Mouse (Mus musculus): ENCODE data around the gene Ppp1ca.

The Ppp1ca gene

DNA sequence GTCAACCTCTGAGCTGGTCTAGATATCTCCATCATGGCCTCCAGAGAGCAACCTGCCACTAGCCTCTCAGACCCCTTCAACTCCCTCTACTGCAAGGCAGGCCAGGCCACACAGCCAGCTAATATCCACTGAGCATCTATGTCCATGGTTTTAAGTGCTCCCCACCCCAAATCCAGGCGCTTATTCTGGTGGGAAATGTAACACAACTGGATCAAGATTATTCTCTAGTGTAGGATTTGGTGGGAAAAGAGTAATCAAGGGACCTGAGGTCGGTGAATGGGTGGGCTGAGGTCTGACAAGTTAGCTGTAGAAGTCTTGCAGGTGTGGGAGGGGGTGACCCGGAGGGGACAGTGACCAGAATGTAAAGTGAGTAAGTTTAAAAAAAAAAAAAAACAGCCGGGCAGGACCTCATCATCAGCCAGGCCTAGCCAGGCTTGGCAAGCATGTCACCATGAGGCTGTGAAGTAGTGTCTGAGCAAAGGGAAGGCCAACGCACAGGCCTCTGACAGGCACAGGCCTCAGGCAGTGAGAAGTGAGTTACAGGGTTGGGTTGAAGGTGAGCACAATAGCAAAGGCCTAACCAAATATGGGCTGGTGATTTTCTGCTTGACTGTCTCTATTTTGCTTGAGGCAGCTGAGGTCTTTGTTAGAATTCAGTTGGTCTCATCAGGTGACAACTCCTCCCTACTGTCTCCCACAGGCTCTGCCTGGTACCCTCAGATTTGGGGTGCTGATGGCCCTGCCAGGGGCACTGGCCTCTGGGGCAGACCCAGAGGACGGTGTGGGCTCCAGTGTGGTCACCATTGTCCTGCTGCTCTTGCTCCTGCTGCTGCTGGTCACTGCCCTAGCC lies 36.4 kb upstream of the Ppp1ca start:
- DNase-seq: no peak

DNA sequence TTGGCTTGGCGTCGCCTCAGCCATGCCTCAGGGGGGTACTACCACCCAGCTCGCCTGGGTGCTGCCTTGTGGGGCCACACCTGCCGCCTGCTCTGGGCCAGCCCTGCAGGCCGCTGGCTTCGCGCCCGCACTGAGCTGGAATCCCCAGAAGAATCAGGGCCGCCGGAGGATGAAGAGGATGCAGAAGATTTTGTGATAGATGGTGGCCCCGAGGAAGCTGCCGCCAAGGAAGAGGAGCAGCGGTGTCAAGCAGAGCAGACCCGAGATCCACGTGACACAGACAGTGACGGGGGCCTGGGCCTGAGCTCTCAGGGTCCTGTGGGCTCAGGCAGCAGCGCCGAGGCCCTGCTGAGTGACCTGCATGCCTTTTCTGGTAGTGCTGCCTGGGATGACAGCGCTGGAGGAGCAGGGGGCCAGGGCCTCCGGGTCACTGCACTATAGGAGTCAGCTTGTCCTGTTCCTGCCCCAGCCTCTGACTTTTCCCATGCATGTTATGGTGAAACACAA lies 35.7 kb upstream of the Ppp1ca start:
- DNase-seq: no peak

DNA sequence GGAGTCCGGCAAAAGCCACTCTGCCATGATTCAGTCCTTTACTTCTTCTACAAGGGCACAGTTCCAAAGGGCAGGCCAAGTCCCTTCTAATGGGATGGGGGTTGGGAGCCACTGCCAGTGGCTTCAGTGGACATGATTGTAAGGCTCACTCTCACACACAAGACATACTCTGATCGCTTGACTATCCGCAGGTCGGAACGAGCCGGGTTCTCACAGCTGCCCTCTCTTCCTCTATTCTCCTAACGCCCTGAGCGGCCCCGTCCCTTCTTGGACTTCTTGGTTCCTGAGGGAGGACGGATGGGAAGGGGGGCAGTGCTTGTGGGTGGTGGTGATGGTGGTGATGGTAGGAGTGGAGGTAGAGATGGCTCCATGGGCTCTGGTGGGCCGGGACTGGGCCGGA lies 35.1 kb upstream of the Ppp1ca start:
- DNase-seq: no peak

DNA sequence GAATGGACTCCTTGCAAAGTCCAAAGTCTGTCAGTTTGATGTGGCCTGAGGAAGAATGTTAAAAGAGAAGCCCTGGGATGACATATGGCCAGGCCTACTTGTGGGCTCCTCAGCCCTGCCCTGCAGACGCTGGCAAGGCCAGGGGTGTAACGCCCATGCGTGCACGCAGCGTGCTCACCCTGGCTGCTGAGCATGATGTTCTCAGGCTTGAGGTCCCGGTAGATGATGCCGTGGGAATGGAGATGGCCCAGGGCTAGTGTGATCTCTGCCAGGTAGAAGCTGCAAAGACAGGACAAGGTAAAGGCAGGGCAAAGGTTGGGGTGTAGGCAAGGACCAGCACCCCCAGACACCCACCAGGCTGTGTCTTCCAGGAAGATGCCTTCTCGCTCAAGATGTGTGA lies 32.8 kb upstream of the Ppp1ca start:
- no peak for DNase-seq

DNA sequence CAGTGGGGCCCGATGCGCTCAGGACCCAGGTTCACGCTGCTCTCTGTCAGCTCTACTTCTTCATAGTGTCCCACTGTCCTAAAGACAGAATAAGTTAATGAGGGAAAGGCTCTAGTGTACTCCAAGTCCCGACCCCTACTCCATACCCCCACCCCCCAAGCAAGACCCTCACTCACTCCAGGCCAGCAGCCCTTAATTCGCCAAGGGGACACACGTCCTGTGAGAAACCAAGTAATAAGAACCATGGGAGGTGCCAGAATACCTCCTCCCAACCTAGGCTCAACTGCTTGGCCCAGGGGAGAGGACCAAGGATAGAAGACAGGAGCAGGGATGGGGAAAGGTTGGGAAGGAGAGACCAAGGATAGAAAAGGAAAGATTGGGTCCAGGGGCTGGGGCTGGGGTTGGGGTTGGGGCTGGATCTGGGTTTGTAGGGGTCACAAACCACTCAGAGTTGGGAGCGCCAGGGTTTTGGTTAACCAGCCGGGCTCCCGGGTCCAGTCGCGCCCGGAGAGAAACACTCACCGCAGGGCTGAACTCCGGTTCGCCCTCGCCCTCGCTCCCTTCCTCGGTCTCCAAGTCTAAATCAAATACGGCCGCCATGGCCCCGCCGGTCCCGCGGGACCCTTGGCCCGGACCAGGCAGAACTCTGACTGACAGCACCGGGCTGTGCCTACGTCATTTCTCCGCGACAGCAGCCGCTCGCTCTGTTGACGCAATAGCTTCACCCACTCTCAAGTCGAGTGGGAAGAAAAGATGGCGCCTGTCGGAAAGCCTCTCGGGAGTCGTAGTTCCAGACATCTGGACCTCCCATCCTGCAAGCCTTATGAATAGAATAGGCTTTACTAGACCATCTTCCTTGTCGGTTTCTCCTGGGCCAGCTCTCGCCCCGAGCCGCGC lies 29.0 kb upstream of the Ppp1ca start, which contains the start of gene Rps6kb2:
TSS of gene Rps6kb2 (minus strand) at position 709 of the 897 bp plus-strand sequence.
- DNase-seq: peak; percentile 96

DNA sequence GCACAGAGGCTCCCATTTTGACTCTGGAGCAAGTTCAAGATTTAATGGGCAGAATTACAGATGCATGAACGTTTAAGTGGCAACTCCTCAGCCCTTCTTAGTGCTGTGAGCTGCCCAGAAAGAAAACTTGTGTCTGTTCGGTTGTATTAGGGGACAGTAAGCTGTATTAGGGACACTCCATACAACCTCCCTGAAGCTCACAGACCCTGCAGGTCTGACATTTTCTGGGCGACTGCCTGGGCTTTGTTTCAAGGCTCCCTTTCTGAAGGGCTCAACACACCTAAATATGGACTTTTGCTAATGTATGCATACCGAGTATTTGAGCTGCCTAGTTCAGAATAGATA lies 28.4 kb upstream of the Ppp1ca start:
- no peak for DNase-seq

DNA sequence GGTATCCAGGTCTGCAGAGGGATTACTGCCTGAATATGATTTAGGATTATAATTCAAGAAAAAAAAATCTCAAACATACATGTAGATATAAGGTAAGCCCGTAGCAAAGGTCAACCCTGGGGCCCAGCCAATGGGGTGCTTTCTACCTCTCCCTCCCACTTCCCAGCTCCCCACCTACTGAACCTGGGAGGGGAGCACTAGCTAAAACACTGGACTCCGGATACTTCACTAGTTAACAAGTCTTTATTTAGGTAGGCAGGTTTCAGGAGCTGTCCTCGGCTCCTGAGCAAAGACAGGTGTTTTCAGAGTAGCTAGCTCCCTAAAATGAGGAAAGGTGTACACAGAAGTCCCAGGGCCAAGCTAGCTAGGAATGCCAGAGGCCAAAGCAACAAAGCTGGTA lies 27.8 kb upstream of the Ppp1ca start:
- no peak for DNase-seq

DNA sequence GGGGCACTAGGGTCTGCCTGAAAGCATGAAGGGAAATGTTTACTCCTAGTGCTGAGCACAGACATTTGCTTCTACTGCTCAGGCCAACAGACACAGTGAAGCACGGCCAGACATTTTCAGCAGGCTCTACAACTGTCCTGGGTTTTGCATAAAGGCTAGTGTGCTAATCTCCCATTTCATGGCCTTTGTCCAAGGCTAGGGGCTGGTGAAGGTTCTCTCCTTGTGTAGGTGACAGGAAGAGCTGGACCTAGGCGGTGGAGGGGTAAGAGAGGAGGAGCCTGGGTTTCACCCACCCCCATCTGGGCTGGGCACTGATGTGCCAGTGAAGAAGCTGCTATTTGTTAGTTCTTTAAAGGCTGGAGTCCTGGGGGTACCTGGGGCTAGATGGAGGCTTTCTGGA lies 27.1 kb upstream of the Ppp1ca start:
- DNase-seq: no peak

DNA sequence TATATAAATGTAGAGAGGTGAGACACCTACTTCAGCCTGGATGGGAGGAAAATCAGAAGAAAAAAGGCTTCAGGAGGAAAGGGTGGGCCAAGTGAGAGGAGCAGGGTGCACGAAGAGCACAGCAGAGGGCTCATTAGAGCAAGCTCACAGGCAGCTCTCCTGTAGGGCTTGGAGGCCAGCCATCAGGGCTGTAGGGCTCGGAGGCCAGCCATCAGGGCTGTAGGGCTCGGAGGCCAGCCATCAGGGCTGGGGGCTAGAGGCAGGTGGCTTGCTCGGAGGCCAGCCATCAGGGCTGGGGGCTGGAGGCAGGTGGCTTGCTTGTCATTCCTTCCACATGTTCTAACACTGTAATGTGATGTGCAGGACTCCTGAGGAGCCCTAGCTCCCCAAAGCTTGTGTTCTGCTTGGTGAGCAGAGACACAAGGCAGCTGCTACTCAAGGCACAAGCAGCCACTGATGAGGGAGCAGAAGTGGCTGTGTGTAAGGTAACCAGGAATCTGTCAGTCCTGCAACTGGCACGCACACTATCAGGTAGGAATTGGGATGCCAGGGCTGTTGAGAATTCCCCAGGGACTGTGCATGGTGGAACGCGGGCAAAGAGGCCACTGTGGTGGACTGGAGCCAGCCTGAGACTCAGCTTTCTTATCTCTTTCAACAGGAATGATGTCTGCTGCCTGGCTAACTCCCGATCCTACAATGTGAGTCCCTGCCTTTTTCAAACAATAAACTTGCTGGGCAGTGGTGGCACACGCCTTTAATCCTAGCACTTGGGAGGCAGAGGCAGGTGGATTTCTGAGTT lies 25.0 kb upstream of the Ppp1ca start:
- DNase-seq: no peak

DNA sequence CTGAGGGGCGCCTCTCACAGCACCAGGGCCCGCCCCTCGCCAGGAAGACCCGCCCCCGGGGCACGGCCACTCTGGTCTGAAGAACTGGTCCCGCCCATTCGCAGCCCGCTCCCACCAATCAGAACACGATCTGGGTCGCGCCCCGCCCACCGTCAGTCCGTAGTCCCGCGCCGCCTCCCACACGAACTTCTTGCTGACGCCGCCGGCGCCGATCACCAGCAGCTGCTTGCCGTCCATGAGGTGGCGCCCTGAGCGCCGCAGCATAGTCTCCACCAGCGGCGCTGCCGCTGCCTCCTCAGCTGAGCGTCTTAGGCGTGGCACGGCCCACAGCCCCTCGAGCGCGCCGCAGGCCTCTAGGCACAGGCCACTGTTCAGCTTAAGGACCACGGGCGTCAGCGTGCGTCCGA lies 22.5 kb upstream of the Ppp1ca start:
- DNase-seq: peak; percentile 100

DNA sequence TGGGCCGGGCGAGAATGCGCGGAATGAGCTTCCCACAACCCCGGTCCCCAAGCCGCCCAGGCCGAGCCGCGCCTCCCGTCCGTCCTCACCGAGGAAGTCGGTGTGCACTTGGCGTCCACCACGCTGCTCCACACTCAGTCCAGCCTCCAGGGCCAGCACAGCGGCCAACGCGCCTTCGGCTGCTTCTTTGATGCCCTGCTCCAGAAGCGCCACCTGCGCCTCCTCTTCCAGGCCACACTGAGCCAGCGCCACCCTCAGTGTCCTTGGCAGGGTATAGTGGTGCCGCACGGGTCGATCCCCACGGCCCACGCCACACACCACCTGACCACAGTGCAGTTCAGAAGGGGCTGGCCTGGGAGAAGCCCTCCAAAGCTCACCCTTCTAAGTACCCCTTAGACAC lies 22.1 kb upstream of the Ppp1ca start:
- no peak for DNase-seq

DNA sequence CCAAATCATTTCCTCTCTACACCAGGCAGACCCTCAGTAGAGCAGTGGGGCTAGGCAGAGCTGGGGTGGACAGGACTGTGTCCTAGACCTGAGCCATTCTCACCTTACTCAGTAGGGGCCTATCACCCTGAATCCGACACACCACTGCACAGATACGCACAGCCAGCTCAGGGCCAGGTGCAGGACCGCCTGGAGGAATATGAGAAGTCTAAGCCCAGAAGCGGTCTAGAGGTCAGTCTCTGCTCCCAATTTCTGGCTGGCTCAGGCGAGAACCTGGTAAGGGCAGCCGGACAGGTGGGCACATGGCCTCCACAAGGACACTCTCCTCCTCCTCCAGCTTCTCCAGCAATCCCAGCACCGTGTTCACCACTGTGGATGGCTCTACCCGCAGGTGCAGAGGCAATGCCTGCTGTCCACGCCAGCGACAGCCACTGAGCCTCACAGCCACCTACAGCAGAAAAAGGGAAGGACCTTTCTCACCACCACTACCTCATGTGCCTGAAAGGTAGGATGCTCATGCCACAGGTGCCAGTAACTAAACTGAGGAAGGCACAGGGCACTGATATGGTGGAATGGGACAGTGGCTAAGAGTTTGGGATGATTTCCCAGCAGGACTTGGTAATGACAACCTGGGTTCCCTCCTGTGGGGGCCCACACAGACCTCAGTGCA lies 21.0 kb upstream of the Ppp1ca start:
- DNase-seq: no peak

DNA sequence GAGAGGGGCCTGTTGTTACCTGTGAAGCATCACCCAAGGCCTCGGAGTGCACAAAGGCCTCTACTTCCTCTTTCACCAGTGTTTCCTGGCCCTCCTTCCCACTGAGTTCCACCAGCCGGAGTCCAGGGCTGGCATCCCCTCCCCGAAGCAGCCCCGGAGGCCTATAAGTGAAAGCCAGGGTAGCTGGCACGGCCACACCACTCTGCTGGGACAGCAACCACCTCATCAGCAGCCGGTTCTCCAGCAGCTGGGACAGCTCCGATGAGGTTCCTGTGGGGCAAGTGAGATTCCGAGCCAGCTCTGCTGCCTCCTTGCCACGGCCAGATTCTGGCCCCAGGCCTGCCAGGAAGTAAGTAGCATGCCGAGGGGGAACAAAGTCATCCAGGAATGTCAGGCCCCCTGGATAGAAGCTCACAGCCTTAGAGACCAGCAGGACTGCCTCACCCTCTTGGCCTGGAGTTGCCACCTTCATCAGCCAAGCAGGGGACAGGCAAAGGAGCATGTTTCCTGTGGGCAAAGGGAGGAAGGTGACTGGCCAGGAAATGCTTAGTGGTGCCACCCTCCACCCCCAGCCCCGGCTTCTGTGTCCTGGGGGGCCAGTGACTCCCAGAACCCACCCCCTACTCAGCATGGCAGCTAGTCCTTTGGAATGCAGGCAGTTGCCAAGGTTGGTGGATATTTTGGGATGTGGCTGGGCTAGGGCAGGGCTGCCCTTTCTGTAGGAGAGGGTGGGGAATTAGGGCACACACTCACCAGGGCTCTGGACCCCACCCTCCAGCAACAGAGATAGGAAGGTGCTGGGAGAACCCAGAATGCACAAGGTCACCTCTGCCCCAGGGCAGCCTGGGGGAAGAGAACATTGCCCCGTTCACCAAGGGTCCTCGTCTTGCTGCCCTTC lies 20.2 kb upstream of the Ppp1ca start:
- no peak for DNase-seq

DNA sequence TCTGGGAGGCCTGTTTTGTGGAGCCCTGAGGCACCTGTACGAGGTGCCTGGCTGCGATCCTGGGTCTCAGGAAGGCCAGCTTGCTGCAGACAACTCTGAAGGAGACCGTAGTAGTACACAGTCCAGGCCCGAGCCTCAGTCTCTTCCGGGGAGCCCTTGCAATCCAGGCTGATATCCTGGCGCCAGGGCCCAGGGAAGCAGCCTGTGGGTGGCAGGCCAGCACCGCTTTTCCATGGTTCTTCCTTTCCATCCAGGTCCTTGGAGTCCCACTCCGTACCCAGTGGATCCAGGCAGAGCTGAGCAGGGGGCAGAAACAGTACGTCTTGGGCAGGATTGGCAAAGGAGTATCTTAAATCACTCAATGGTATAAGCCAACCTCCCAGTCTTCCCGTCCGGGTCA lies 18.9 kb upstream of the Ppp1ca start:
- DNase-seq: no peak

DNA sequence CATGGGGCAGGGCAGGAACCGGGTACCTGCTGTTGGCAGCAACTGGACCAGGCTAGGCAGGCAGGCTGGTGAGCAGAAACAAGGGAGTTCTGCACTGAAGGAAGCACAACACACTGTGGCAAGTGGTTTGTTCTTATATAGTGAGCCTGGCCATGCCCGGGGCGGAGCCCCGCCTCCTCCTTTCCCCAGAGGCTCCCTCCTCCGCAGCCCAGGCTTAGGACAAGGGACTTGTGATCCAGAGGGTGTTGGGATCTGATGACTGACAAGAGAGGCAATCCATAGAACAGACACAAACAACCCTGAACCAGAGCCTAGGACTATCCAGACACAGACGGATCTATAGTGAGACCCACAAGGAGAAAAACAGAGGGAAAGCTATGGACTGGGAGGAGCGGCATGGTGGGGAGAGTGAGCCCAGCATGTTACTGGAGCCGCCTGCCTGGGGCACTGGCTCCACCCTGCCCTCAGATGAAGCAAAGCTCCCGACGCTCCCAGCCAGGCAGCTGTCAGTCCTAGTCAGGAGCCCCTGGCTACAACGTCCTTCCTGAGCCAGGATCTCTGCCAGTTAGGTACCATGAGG lies 16.4 kb upstream of the Ppp1ca start, which contains the start of gene Carns1:
TSS of gene Carns1 (minus strand) at position 112 of the 580 bp plus-strand sequence.
- DNase-seq: no peak

DNA sequence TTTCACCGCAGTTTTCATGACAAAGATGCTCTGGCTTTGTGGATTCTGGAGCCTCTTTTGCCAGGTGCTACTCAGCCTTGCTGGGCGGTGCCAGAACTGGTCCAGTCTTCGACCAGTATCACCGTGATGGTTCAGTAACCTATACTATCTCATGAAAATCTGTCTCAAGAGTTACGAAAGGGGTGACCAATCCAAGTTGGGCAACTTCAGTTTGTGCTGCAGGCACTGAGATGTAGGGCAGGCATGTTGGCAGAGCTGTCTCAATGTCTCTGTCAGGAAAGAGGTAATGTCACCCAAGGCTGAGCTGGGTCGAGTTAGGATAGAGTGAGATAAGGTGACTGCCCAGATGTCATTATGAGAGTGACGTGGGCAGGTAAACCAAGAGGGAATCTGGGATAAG lies 11.5 kb upstream of the Ppp1ca start:
- no peak for DNase-seq

DNA sequence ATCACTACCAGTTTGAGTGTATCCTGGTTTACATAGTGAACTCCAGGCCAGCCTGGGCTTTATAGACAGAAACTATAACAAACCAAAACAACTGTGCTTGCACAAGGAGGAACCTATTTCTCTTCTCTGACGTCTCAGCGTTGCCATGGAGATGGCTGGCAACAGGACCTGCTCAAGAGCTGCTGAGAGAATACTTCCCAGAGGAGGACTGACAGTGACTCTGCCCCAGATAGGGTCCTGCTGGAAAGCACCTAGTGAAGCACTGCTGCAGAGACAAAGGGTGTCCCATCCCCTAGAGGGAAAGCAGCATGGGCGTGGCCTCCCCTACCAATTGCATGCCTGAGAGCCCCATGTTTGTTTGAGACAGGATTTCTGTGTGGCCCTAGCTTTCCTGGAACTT lies 10.0 kb upstream of the Ppp1ca start:
- no peak for DNase-seq

DNA sequence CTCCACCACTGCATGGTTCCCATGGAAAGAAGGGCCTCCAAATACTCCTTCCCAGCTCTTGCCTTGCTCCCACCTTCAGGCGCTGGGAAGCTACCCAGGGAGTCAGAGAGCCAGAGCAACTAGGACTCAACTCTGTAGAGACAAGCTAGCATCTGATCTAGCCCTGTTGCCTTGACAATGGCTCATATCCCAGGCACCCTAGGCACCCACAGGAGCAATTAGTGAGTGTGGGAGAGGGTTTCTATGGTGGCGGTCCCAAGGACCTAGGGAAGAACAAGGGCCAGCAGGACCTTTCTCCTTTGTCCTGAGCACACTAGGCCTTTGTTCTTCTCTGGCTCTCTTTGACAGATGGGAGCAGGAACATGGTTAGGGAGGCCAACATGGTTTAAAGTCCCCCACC lies 8.2 kb upstream of the Ppp1ca start:
- no peak for DNase-seq

DNA sequence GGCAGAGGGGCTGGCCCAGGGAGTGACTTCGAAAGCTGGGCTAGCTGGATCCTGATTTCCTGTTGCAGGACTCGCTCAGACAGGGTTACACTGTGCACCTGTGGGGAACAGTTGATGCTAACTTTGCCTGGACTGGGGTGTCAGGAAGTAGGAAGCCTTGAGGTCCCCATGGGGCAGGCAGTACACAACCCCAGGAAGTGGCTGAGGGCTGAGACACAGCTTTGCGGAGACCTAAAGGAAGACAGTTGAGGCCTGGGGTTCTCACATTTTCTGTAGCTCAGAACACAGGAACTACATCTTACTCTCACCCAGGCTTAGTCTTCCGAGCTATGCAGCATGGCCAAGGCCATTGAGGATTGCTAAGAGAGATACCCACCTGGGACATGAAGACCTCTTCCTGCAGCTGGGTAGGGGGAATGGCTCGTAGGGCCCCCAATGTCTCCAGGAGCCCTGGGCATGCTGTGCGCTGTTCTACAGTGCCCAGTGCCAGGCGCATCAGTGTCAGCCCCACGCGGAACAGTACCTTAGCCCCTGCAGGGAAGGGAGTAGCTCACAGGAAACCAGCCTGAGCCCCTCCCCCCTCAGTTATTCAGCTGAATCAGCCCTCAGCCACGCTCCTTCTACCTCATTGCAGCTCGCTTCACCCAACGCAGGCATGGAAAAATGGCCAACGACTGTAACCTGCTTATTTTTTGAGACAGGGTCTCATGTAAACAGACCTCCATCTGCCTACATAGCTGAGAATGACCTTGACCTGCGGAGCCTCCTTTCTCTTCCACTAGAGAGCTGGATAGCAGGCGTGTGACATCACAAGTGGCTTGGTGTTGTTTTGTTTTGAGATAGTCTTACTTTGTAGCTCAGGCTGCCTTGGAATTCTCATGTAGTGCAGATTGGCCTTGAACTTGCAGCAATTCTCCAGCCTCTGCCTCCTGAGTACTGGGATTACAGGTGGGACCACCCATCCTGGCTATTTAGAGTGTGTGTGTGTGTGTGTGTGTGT lies 6.6 kb upstream of the Ppp1ca start:
- DNase-seq: no peak

DNA sequence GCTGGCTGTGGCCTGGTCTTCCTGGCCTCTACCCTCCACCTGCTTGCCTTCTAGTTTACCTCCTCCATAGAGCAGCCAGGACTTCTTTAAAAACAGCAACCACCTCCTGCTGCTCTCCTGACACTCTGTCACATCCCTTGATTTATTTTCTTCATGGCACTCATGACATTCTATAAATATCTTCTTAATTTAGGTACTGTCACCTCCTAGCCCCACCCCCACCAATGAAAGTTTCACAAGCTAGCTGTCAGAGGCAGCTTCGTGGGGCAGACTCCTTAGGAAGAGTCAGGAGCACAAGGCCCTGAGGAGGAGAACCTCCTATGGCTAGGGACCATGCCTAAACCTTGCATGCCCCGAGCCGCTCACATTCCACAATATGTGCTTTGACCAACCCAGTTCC lies 4.6 kb upstream of the Ppp1ca start:
- no peak for DNase-seq

All from kidney, adult 18-20 months (tissue).